Mouse (Mus musculus): ENCODE data around the gene S100a4. TPM values are rescaled to one million over a fixed set of nuclear protein-coding genes. Genes with fewer than 3 reads are reported as not detected.

The S100a4 gene
- total and polyA plus RNA-seq, 2 experiments from 2014 or later, result 2.1 to 2.8 TPM

DNA sequence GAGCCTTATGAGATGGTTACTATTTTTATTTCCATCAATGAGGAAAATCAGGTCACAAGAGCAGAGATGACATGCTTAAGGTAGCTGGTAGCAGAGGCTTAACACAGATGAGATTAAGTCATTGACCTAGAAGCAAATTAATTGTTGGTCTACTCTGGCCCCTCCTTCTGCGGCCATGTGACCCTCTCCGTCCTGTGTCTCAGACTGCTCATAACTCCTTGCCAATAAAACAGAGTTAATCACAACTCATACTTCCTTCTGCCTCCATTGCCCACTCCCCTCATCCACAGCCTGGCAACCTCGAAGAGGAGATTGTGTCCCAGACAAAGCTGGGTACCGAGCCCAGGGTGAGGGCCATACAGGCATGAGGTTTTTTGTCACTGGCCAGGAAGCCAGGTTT is 5.4 kb upstream of the S100a4 start:
- H3K4me1 ChIP-seq (ENCODE audit: insufficient read depth), result no peaks in the 10 kb centered on the region
- no peak overlapping the region for H3K4me2 ChIP-seq (ENCODE audit: low read depth)
- H3K27ac ChIP-seq (ENCODE audit: low read depth, low read length), result no peak overlapping the region
- no peaks in the 10 kb centered on the region for H3K36me3 ChIP-seq (ENCODE audit: insufficient read depth)
- DNase-seq (no peak), ATAC-seq (no peak)
- no peaks in the 10 kb centered on the region for H3K9me3 ChIP-seq (ENCODE audit: low read length)
- WGBS, result 80% methylated on average over 4 of the region's 4 CpGs
- no peak overlapping the region for H3K4me3 ChIP-seq (ENCODE audit: low read depth, low read length)
- H3K27me3 ChIP-seq (ENCODE audit: insufficient read depth, low read length), result no peaks in the 10 kb centered on the region
- TF ChIP-seq CTCF (IDR thresholded peaks at IDR 0.05; ENCODE audit: low read depth), result no peak
- no peak overlapping the region for H3K9ac ChIP-seq

DNA sequence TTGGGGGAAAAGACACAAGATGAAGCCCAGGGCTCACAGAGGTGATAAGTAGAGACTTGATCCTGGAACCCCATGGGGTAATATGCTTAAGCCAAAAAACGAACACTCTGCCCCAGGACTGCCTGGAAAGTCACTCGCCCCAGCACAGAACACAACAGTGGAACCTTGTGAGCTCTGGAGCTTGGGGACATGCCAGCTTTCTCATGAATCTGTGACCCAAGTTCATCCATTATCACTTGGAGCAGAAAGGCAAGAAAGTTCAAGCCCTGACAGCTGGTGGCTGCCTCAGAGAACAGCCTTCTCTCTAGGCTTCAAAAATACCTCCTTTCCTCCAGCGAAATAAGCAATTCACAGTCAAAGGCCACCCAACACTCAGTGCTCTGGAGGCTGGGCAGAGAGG is 4.2 kb upstream of the S100a4 start:
- Histone ChIP-seq H3K9ac (no peak overlapping the region), H3K36me3 (ENCODE audit: insufficient read depth) (no peaks in the 10 kb centered on the region), H3K9me3 (ENCODE audit: low read length) (no peaks in the 10 kb centered on the region), H3K4me3 (ENCODE audit: low read depth, low read length) (no peak overlapping the region), H3K4me2 (ENCODE audit: low read depth) (no peak overlapping the region), H3K4me1 (ENCODE audit: insufficient read depth) (0 out of 2 replicates have a peak, but pooled peaks cover 1% of the 10 kb centered on the region), H3K27me3 (ENCODE audit: insufficient read depth, low read length) (no peaks in the 10 kb centered on the region), H3K27ac (ENCODE audit: low read depth, low read length) (no peak overlapping the region)
- ATAC-seq (no peak), DNase-seq (no peak)
- no peak for TF ChIP-seq CTCF (IDR thresholded peaks at IDR 0.05; ENCODE audit: low read depth)
- WGBS, result 79% methylated on average over 3 of the region's 3 CpGs

- no peak overlapping the region for H3K4me3 ChIP-seq (ENCODE audit: low read depth, low read length)
- no peak overlapping the region for H3K4me2 ChIP-seq (ENCODE audit: low read depth)
- WGBS, result 83% methylated on average over 6 of the region's 6 CpGs
- 0 out of 2 replicates have a peak, but pooled peaks cover 3% of the 10 kb centered on the region for H3K4me1 ChIP-seq (ENCODE audit: insufficient read depth)
- DNase-seq, result no peak
- TF ChIP-seq CTCF (IDR thresholded peaks at IDR 0.05; ENCODE audit: low read depth), result no peak
- no peaks in the 10 kb centered on the region for H3K9me3 ChIP-seq (ENCODE audit: low read length)
- H3K9ac ChIP-seq, result no peak overlapping the region
- H3K36me3 ChIP-seq (ENCODE audit: insufficient read depth), result no peaks in the 10 kb centered on the region
- no peak overlapping the region for H3K27ac ChIP-seq (ENCODE audit: low read depth, low read length)
- H3K27me3 ChIP-seq (ENCODE audit: insufficient read depth, low read length), result no peaks in the 10 kb centered on the region
- no peak for ATAC-seq
Measured at GRCm38 (mm10) chr3:90600036-90600435, 3.5 kb upstream of the S100a4 start.

- Histone ChIP-seq H3K9me3 (ENCODE audit: low read length) (no peaks in the 10 kb centered on the region), H3K9ac (no peak overlapping the region), H3K4me2 (ENCODE audit: low read depth) (no peak overlapping the region), H3K36me3 (ENCODE audit: insufficient read depth) (no peaks in the 10 kb centered on the region), H3K27me3 (ENCODE audit: insufficient read depth, low read length) (no peaks in the 10 kb centered on the region), H3K27ac (ENCODE audit: low read depth, low read length) (no peak overlapping the region), H3K4me1 (ENCODE audit: insufficient read depth) (0 out of 2 replicates have a peak, but pooled peaks cover 3% of the 10 kb centered on the region), H3K4me3 (ENCODE audit: low read depth, low read length) (no peak overlapping the region)
- DNase-seq, result no peak
- no peak for ATAC-seq
- no peak for TF ChIP-seq CTCF (IDR thresholded peaks at IDR 0.05; ENCODE audit: low read depth)
- WGBS, result 79% methylated on average over 8 of the region's 8 CpGs
Measured at GRCm38 (mm10) chr3:90600458-90601195, 2.9 kb upstream of the S100a4 start.

GRCm38 (mm10) chr3:90601486-90602110 is 2.0 kb upstream of the S100a4 start, which contains the start of gene Gm42674:
TSS of gene Gm42674 (plus strand) at chr3:90601904.
- Histone ChIP-seq H3K4me3 (ENCODE audit: low read depth, low read length) (no peak within 1 kb of the TSS), H3K4me2 (ENCODE audit: low read depth) (no peak within 1 kb of the TSS), H3K9me3 (ENCODE audit: low read length) (no peaks in the 10 kb centered on the region), H3K27ac (ENCODE audit: low read depth, low read length) (no peak within 1 kb of the TSS), H3K36me3 (ENCODE audit: insufficient read depth) (no peaks in the 10 kb centered on the region), H3K27me3 (ENCODE audit: insufficient read depth, low read length) (no peaks in the 10 kb centered on the region), H3K9ac (no peak within 1 kb of the TSS), H3K4me1 (ENCODE audit: insufficient read depth) (0 out of 2 replicates have a peak, but pooled peaks cover 3% of the 10 kb centered on the region)
- no peak for DNase-seq
- WGBS, result 87% methylated on average over 11 of the region's 11 CpGs
- TF ChIP-seq CTCF (IDR thresholded peaks at IDR 0.05; ENCODE audit: low read depth), result no peak
- ATAC-seq, result no peak

DNA sequence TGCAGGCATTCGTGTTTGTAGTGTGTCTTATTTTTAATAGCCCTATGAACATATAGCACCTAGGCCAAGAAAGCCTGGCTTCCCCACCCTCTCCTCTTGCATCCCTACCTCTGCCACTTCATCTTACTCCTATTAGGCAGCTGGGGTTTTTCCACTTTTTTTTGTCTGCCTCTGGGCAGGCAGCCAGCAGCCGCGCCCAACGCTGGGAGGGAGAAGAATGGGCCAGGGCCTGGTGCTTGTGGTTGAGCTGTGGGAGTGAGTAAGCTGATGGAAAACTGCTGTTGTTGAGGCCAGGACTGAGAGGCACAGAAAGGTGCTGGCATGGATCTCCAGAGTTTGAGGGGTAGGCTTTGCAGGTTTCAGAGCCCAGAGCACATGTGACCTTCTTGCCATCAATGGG is 845 bp downstream of the S100a4 start:
- Histone ChIP-seq H3K9ac (no peak overlapping the region), H3K27me3 (ENCODE audit: insufficient read depth, low read length) (no peaks in the 10 kb centered on the region), H3K4me3 (ENCODE audit: low read depth, low read length) (no peak overlapping the region), H3K36me3 (ENCODE audit: insufficient read depth) (no peaks in the 10 kb centered on the region), H3K9me3 (ENCODE audit: low read length) (no peaks in the 10 kb centered on the region), H3K4me2 (ENCODE audit: low read depth) (no peak overlapping the region), H3K27ac (ENCODE audit: low read depth, low read length) (no peak overlapping the region), H3K4me1 (ENCODE audit: insufficient read depth) (0 out of 2 replicates have a peak, but pooled peaks cover 3% of the 10 kb centered on the region)
- TF ChIP-seq CTCF (IDR thresholded peaks at IDR 0.05; ENCODE audit: low read depth), result no peak
- DNase-seq (peak; percentile 68), ATAC-seq (peak; percentile 76)
- WGBS, result 7% methylated on average over 4 of the region's 4 CpGs

- no peaks in the 10 kb centered on the region for H3K9me3 ChIP-seq (ENCODE audit: low read length)
- 0 out of 2 replicates have a peak, but pooled peaks cover 3% of the 10 kb centered on the region for H3K4me1 ChIP-seq (ENCODE audit: insufficient read depth)
- H3K27me3 ChIP-seq (ENCODE audit: insufficient read depth, low read length), result no peaks in the 10 kb centered on the region
- no peak overlapping the region for H3K27ac ChIP-seq (ENCODE audit: low read depth, low read length)
- WGBS, result 78% methylated on average over 3 of the region's 3 CpGs
- H3K4me3 ChIP-seq (ENCODE audit: low read depth, low read length), result no peak overlapping the region
- no peak overlapping the region for H3K9ac ChIP-seq
- ATAC-seq (no peak), DNase-seq (no peak)
- no peak overlapping the region for H3K4me2 ChIP-seq (ENCODE audit: low read depth)
- H3K36me3 ChIP-seq (ENCODE audit: insufficient read depth), result no peaks in the 10 kb centered on the region
- no peak for TF ChIP-seq CTCF (IDR thresholded peaks at IDR 0.05; ENCODE audit: low read depth)
Measured at GRCm38 (mm10) chr3:90605049-90605448, 1.5 kb downstream of the S100a4 start.
